Mouse (Mus musculus) neural tube, embryonic 11.5 days (tissue): ENCODE measurements at regions not wholly inside any gene's neighbourhood (a gene's known extent, or its start where the extent isn't known, plus 50 kb on each side); places are given as distances from the start of the nearest gene placed in this dataset.
A peak's percentile ranks its signal among the peaks of the same experiment; 100 is the strongest.

ENCODE experiments used
- ATAC-seq: fragments of 200-750 bp; cut with Nextera tagmentation; 2 replicates; pipeline ENCODE4 v1.8.0; 2017; ENCODE audit warnings: moderate number of reproducible peaks, mild to moderate bottlenecking, moderate TSS enrichment, moderate library complexity; ENCODE audit not compliant: insufficient read depth, low FRiP score, low TSS enrichment
- DNase-seq: peaks from one replicate; pipeline ENCODE4 v3.0.0-alpha.2; 2015; ENCODE audit warnings: low spot score
- H3K27ac ChIP-seq: fragments of 300-500 bp; sonication (generic); 2 replicates; pipeline ENCODE4 v1.5.1; 2014; ENCODE audit warnings: low read depth, mild to moderate bottlenecking, low read length
- H3K27me3 ChIP-seq: fragments of 300-500 bp; sonication (generic); 2 replicates; pipeline ENCODE4 v1.6.1; 2014; ENCODE audit warnings: mild to moderate bottlenecking, low read length, mixed read lengths; ENCODE audit not compliant: control insufficient read depth, insufficient read depth
- H3K36me3 ChIP-seq: fragments of 300-500 bp; sonication (generic); 2 replicates; pipeline ENCODE4 v1.6.1; 2014; ENCODE audit warnings: mild to moderate bottlenecking, low read length, moderate library complexity, mixed read lengths; ENCODE audit not compliant: control insufficient read depth, insufficient read depth
- H3K4me1 ChIP-seq: fragments of 300-500 bp; sonication (generic); 2 replicates; pipeline ENCODE4 v1.6.1; 2014; ENCODE audit warnings: low read length, mixed read lengths; ENCODE audit not compliant: control insufficient read depth, insufficient read depth
- H3K4me2 ChIP-seq: fragments of 300-500 bp; sonication (generic); 2 replicates; pipeline ENCODE4 v1.6.1; 2014; ENCODE audit warnings: low read depth, mild to moderate bottlenecking, moderate library complexity
- H3K4me3 ChIP-seq: fragments of 300-500 bp; sonication (generic); 2 replicates; pipeline ENCODE4 v1.5.1; 2014; ENCODE audit warnings: low read depth, low read length
- H3K9ac ChIP-seq: fragments of 300-500 bp; sonication (generic); 2 replicates; pipeline ENCODE4 v1.6.1; 2014; ENCODE audit warnings: mild to moderate bottlenecking, low read length
- H3K9me3 ChIP-seq: fragments of 300-500 bp; sonication (generic); 2 replicates; pipeline ENCODE4 v1.6.1; 2016; ENCODE audit warnings: low read length; ENCODE audit not compliant: control insufficient read depth
- WGBS: fragments of 180-500 bp; shearing (Covaris S2); extraction: QIAGEN DNeasy Blood & Tissue Kit; methylation state at CpG from one replicate; pipeline ENCODE4 v1.1.7; 2014; 5-methylcytosine and 5-hydroxymethylcytosine counted together

DNA sequence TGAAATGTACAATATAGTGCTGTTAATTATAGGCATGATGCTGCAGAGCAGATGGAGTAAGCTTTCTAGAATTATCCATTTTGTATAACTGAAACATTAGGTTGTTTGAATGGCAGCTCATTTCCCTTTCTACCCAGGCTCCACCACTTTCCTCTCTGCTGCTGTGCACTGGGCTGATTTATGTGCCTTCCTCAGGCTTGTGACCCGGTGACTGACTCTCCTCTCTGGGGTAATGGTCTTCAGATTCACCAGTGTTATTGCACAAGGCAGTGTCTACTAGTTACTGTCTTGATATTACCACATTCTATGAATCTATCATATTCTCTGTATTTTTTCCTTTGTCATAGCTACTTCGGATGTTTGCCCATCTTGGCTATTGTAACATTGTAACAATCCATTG, 109.4 kb upstream of the Tpk1 start:
- H3K9me3 ChIP-seq: no peaks in the 10 kb centered on the region
- no peak overlapping the region for H3K9ac ChIP-seq
- ATAC-seq (peak; percentile 64; the same call in 1 of the 2 replicates), DNase-seq (no peak)
- no peak overlapping the region for H3K27ac ChIP-seq
- H3K36me3 ChIP-seq: no peaks in the 10 kb centered on the region
- no peak overlapping the region for H3K4me3 ChIP-seq
- H3K4me1 ChIP-seq: no peaks in the 10 kb centered on the region
- H3K4me2 ChIP-seq: no peak overlapping the region
- 58% methylated on average over 2 of the region's 2 CpGs for WGBS
- H3K27me3 ChIP-seq: no peaks in the 10 kb centered on the region

DNA sequence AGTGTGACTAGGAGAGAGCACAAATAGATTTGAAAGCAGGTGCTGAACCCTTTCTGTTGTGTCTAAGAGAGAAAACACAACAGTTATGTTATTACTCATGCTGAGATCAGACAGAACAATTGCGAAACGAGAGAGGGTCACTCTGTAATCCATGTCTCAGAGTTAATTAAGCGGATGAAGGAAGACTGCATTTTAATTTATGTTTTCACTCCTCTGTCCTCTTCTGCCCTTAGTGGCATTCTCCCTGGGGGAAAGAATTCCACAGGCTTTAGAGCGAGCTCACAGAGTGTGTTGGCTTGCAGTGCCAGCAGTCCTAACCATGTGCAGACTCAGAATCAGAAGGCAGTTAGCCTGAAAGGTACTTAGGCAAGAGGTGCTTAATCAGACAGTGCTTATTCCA, 108.4 kb upstream of the Tpk1 start:
- no peak overlapping the region for H3K27ac ChIP-seq
- DNase-seq: no peak
- 35% methylated on average over 4 of the region's 4 CpGs for WGBS
- H3K9ac ChIP-seq: no peak overlapping the region
- no peaks in the 10 kb centered on the region for H3K9me3 ChIP-seq
- no peak overlapping the region for H3K4me3 ChIP-seq
- no peaks in the 10 kb centered on the region for H3K4me1 ChIP-seq
- ATAC-seq: peak; percentile 41; the same call in 1 of the 2 replicates
- H3K27me3 ChIP-seq: no peaks in the 10 kb centered on the region
- H3K4me2 ChIP-seq: no peak overlapping the region
- no peaks in the 10 kb centered on the region for H3K36me3 ChIP-seq

DNA sequence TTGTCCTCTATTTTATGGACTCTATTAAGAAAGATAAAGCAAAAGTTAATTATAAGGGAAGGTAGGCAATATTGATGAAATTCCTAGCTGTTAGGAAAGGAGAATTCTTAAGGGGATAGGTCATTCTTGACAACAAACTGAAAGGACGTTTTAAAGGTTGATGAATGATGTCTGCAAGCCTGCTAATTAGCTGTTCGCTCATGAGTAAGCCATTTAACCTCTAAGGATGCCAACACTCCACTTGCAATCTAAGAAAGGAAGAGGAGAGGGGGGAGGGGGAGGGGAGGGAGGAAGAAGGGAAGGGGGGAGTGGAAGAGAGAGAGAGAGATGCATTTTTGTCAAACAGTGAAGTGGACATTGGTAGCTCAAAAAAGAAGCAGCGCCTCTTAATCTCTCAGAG, 107.5 kb upstream of the Tpk1 start:
- DNase-seq (no peak), ATAC-seq (no peak)
- Histone ChIP-seq H3K36me3 (no peaks in the 10 kb centered on the region), H3K9me3 (no peaks in the 10 kb centered on the region), H3K27me3 (no peaks in the 10 kb centered on the region), H3K9ac (no peak overlapping the region), H3K27ac (no peak overlapping the region), H3K4me1 (no peaks in the 10 kb centered on the region), H3K4me2 (no peak overlapping the region), H3K4me3 (no peak overlapping the region)
- WGBS: 42% methylated on average over 3 of the region's 3 CpGs

DNA sequence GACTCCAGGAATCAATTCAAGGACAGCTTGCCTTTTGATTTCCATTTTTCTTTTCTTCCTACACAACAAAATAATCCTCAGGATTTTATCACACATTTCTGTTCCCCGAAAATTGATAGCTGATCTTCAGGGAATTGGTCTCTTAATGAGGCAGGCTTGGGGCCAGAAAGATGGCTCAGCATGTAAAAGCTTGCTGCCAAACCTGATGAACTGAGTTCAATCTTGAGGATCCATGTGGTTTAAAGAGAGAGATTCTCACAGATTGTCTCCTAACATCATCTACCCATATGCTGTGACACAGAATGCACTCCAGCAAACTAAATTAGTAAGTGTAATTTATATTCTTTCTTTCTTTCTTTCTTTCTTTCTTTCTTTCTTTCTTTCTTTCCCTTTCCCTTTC, 99.9 kb upstream of the Tpk1 start:
- Histone ChIP-seq H3K4me2 (no peak overlapping the region), H3K4me1 (no peaks in the 10 kb centered on the region), H3K9me3 (no peaks in the 10 kb centered on the region), H3K36me3 (no peaks in the 10 kb centered on the region), H3K4me3 (no peak overlapping the region), H3K9ac (no peak overlapping the region), H3K27ac (no peak overlapping the region), H3K27me3 (no peaks in the 10 kb centered on the region)
- DNase-seq: no peak
- WGBS: 97% methylated on average over 1 of the region's 1 CpGs
- ATAC-seq: no peak
